Mouse (Mus musculus) stomach, embryonic 16.5 days (tissue): ENCODE measurements around the gene Hmgb1. TPM values are rescaled to one million over a fixed set of nuclear protein-coding genes. Genes with fewer than 3 reads are reported as not detected.

ENCODE experiments used
- ATAC-seq: fragments of 200-750 bp; cut with Nextera tagmentation; 2 replicates; pipeline ENCODE4 v1.8.0; 2017; ENCODE audit warnings: moderate number of reproducible peaks, moderate TSS enrichment; ENCODE audit not compliant: insufficient read depth, low FRiP score
- H3K27ac ChIP-seq: fragments of 300-500 bp; sonication (generic); 2 replicates; pipeline ENCODE4 v1.5.1; 2014; ENCODE audit warnings: low read length
- H3K27me3 ChIP-seq: fragments of 300-500 bp; sonication (generic); 2 replicates; pipeline ENCODE4 v1.6.1; 2014; ENCODE audit warnings: low read length, control low read depth, mixed read lengths; ENCODE audit not compliant: control insufficient read depth, insufficient read depth
- H3K36me3 ChIP-seq: fragments of 300-500 bp; sonication (generic); 2 replicates; pipeline ENCODE4 v1.6.1; 2014; ENCODE audit warnings: low read length; ENCODE audit not compliant: control insufficient read depth, insufficient read depth
- H3K4me1 ChIP-seq: fragments of 300-500 bp; sonication (generic); 2 replicates; pipeline ENCODE4 v1.6.1; 2014; ENCODE audit warnings: low read length, control low read depth, mixed read lengths; ENCODE audit not compliant: control insufficient read depth, insufficient read depth
- H3K4me2 ChIP-seq: fragments of 300-500 bp; sonication (generic); 2 replicates; pipeline ENCODE4 v1.6.1; 2014; ENCODE audit warnings: low read depth, low read length, mixed read lengths
- H3K4me3 ChIP-seq: fragments of 300-500 bp; sonication (generic); replicated peaks from 2 replicates; pipeline ENCODE4 v1.5.1; 2014; ENCODE audit warnings: mild to moderate bottlenecking, low read length
- H3K9ac ChIP-seq: fragments of 300-500 bp; sonication (generic); 2 replicates; pipeline ENCODE4 v1.6.1; 2014; ENCODE audit warnings: low read length
- H3K9me3 ChIP-seq: fragments of 300-500 bp; sonication (generic); replicated peaks from 2 replicates; pipeline ENCODE4 v1.6.1; 2016; ENCODE audit warnings: low read length, control low read depth; ENCODE audit not compliant: control insufficient read depth
- WGBS: fragments of 180-500 bp; shearing (Covaris S2); extraction: QIAGEN DNeasy Blood & Tissue Kit; methylation state at CpG from one replicate; pipeline ENCODE4 v1.1.7; 2014; 5-methylcytosine and 5-hydroxymethylcytosine counted together
- polyA plus RNA-seq: library from polyadenylated mRNA; unstranded; fragments of >200 nt; fragmentation: Nextera tagmentation; extraction: Ambion mirVana; gene quantifications from 2 replicates; pipeline ENCODE4 v1.2.1, GENCODE M21; 2015

Hmgb1 gene
- polyA plus RNA-seq, 1 experiment from 2014 or later, result 1,078 TPM

DNA sequence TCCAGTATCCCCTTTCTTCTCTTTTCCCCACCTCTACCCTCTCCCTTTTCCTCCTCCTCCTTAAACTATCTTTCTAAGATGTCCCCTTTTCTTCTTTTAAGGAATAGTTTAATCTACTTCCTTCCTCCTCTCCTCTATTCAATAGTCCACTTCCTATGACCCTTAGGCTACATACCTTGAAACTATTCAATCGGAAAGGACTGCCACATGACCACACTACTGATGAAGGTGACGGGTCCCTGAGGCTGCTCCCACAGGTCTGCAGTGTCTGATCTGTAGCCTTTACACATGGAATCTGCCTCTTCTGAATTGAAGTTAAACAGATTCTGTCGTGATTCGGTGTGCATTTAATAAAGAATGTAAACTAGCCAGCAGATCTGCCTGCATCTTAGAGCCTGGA is 28.5 kb upstream of the Hmgb1 start:
- H3K4me1 ChIP-seq, result no peaks in the 10 kb centered on the region
- 74% methylated on average over 4 of the region's 4 CpGs for WGBS
- ATAC-seq, result no peak
- H3K36me3 ChIP-seq, result peaks cover 22% of the 10 kb centered on the region
- H3K4me2 ChIP-seq, result no peak overlapping the region
- no peak overlapping the region for H3K27ac ChIP-seq
- H3K27me3 ChIP-seq, result no peaks in the 10 kb centered on the region
- H3K9ac ChIP-seq, result no peak overlapping the region
- no peaks in the 10 kb centered on the region for H3K9me3 ChIP-seq
- H3K4me3 ChIP-seq, result no peak overlapping the region

DNA sequence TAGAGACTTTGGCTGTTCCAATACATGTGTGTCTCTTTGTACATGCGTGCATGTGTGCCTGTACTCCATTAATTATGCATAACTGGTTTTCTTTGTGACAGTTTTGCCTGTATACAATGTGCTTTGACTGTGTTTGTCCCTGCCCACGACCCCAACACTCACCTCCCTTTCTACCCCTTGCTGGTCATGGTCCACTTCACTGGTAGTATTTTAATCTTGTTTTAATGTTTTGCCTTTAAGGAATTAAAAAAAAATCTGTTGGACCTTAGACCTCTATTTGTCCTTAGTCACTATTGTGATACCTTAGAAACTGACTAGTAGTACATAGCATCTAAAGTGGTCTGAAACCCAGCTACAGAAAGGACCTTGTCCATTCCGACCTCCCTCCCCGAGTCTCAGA is 26.8 kb upstream of the Hmgb1 start:
- WGBS, result 94% methylated on average over 4 of the region's 4 CpGs
- H3K27ac ChIP-seq, result no peak overlapping the region
- ATAC-seq, result no peak
- H3K9me3 ChIP-seq, result no peaks in the 10 kb centered on the region
- peaks cover 27% of the 10 kb centered on the region for H3K36me3 ChIP-seq
- no peak overlapping the region for H3K9ac ChIP-seq
- no peak overlapping the region for H3K4me3 ChIP-seq
- no peak overlapping the region for H3K4me2 ChIP-seq
- no peaks in the 10 kb centered on the region for H3K4me1 ChIP-seq
- H3K27me3 ChIP-seq, result no peaks in the 10 kb centered on the region

DNA sequence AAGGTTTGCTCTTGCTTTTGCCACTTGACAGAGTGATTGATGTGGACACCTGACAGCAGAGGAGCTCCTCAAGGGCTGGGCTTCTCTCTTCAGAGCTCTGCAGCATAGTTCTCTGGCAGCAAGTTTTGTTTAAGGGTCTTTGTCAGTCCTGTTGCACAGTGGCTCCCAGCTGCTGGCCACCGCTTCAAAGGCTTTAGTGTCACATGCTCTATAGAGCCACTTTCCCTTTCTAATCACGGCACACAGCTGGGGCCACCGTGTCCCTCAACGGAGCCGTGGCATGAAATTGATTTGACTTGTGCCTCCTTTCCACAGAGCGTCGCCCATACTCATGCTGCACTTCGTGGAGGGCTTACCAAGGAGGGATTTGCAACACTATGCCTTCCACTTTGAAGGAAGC is 25.0 kb upstream of the Hmgb1 start:
- 78% methylated on average over 8 of the region's 8 CpGs for WGBS
- Histone ChIP-seq H3K4me3 (no peak overlapping the region), H3K27ac (no peak overlapping the region), H3K4me1 (no peaks in the 10 kb centered on the region), H3K9me3 (no peaks in the 10 kb centered on the region), H3K4me2 (no peak overlapping the region), H3K36me3 (peaks cover 36% of the 10 kb centered on the region), H3K27me3 (no peaks in the 10 kb centered on the region), H3K9ac (no peak overlapping the region)
- no peak for ATAC-seq

- Histone ChIP-seq H3K27ac (no peak overlapping the region), H3K4me2 (no peak overlapping the region), H3K9ac (no peak overlapping the region), H3K9me3 (no peaks in the 10 kb centered on the region), H3K4me3 (no peak overlapping the region), H3K27me3 (no peaks in the 10 kb centered on the region), H3K36me3 (peaks cover 41% of the 10 kb centered on the region), H3K4me1 (0 out of 2 replicates have a peak, but pooled peaks cover 2% of the 10 kb centered on the region)
- no peak for ATAC-seq
- WGBS, result 73% methylated on average over 7 of the region's 7 CpGs
Measured at GRCm38 (mm10) chr5:149208776-149209175, 24.5 kb upstream of the Hmgb1 start.

DNA sequence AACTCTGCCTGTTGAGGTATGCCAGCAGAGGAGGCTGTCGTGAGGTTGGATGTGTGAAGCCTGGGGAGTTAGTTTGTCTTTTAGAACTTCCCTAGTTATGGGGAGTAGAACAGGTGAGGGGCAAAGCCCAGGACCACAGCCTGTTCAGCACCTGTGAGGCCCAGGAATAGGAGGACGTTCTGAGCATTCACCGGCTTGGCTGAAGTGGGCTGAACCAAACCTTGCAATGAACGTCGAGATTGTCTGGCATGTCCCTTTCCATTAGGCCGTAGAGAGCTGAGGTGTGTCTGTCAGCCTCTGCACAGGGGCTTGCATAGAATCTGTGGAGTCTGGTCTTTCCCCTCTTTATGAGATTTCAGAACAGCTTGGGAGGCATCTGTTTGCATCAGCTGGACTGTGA is 23.4 kb upstream of the Hmgb1 start:
- Histone ChIP-seq H3K9me3 (no peaks in the 10 kb centered on the region), H3K9ac (no peak overlapping the region), H3K4me3 (no peak overlapping the region), H3K27ac (no peak overlapping the region), H3K36me3 (peaks cover 37% of the 10 kb centered on the region), H3K4me1 (0 out of 2 replicates have a peak, but pooled peaks cover 3% of the 10 kb centered on the region), H3K4me2 (no peak overlapping the region), H3K27me3 (no peaks in the 10 kb centered on the region)
- WGBS, result 81% methylated on average over 6 of the region's 6 CpGs
- ATAC-seq, result no peak

DNA sequence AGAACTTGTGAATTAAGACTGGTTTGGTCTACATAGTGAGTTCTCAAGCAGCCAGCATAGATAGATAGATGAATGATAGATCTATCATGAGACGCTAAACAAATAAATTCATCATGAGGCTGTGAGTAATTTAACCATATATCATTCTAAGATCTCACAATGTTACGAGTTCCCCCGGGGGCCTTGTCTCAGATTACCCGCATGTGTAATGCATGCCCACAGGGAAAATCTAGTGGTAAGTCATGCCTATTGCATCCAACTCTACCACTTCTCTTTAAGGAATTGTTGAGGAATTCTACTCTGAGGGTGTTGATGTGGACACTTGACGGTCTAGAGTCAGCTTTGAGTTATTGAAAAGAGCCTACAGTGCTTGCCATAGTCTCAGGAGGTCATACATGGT is 22.0 kb upstream of the Hmgb1 start:
- Histone ChIP-seq H3K4me2 (no peak overlapping the region), H3K9ac (no peak overlapping the region), H3K27me3 (no peaks in the 10 kb centered on the region), H3K36me3 (peaks cover 37% of the 10 kb centered on the region), H3K9me3 (no peaks in the 10 kb centered on the region), H3K4me3 (no peak overlapping the region), H3K4me1 (0 out of 2 replicates have a peak, but pooled peaks cover 3% of the 10 kb centered on the region), H3K27ac (no peak overlapping the region)
- 86% methylated on average over 5 of the region's 5 CpGs for WGBS
- ATAC-seq, result no peak

- Histone ChIP-seq H3K4me2 (no peak overlapping the region), H3K4me1 (0 out of 2 replicates have a peak, but pooled peaks cover 3% of the 10 kb centered on the region), H3K36me3 (peaks cover 33% of the 10 kb centered on the region), H3K9me3 (no peaks in the 10 kb centered on the region), H3K27ac (no peak overlapping the region), H3K27me3 (no peaks in the 10 kb centered on the region), H3K4me3 (no peak overlapping the region), H3K9ac (no peak overlapping the region)
- 77% methylated on average over 8 of the region's 8 CpGs for WGBS
- ATAC-seq, result no peak
Measured at GRCm38 (mm10) chr5:149205265-149205664, 21.0 kb upstream of the Hmgb1 start.

- Histone ChIP-seq H3K27me3 (no peaks in the 10 kb centered on the region), H3K4me2 (no peak overlapping the region), H3K4me3 (no peak overlapping the region), H3K9me3 (no peaks in the 10 kb centered on the region), H3K9ac (no peak overlapping the region), H3K36me3 (peaks cover 30% of the 10 kb centered on the region), H3K27ac (no peak overlapping the region), H3K4me1 (0 out of 2 replicates have a peak, but pooled peaks cover 3% of the 10 kb centered on the region)
- ATAC-seq, result no peak
- WGBS, result 80% methylated on average over 7 of the region's 7 CpGs
Measured at GRCm38 (mm10) chr5:149204822-149205221, 20.5 kb upstream of the Hmgb1 start.

DNA sequence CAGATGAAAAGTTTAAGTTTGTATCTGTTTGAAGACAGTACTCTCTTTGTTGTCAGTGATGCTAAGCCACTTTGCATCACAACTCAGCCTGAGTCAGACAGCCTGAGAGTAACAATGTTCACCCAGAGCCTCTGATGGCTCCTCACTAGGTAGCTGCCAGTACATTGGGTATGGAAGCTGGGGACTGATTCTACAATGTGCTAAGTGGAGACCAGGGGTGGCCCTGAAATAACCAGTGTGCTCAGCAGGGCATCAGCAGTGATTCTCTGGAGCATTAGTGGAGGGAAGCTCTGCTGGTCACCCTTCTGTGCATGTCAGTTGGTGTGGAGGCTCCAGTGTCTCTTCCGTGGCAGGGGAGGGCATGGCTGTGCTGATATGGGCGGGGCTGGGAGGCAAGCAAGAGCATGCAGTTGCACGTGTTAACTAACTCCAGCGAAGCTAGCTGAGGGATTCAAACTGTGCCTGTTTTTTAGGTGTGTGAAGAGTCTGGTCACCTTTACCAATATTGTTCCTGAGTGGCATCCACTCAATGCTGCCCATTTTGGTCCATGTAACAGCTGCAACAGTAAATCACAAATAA is 19.6 kb upstream of the Hmgb1 start:
- H3K9me3 ChIP-seq, result no peaks in the 10 kb centered on the region
- 72% methylated on average over 4 of the region's 4 CpGs for WGBS
- 0 out of 2 replicates have a peak, but pooled peaks cover 3% of the 10 kb centered on the region for H3K4me1 ChIP-seq
- no peak for ATAC-seq
- no peak overlapping the region for H3K9ac ChIP-seq
- no peak overlapping the region for H3K4me2 ChIP-seq
- no peak overlapping the region for H3K27ac ChIP-seq
- H3K27me3 ChIP-seq, result no peaks in the 10 kb centered on the region
- peaks cover 28% of the 10 kb centered on the region for H3K36me3 ChIP-seq
- no peak overlapping the region for H3K4me3 ChIP-seq
